Mouse (Mus musculus) forebrain, embryonic 15.5 days (tissue): Measurements from ENCODE around the gene Insc. TPM values are rescaled to one million over a fixed set of nuclear protein-coding genes. Genes with fewer than 3 reads are reported as not detected.

Experiments
- ATAC-seq: fragments of 200-750 bp; cut with Nextera tagmentation; replicated peaks from 2 replicates; pipeline ENCODE4 v1.8.0; 2017; ENCODE audit warnings: mild to moderate bottlenecking, moderate TSS enrichment, moderate library complexity
- H3K27ac ChIP-seq: fragments of 300-500 bp; sonication (generic); replicated peaks from 2 replicates; pipeline ENCODE4 v1.5.1; 2015; ENCODE audit warnings: mild to moderate bottlenecking, inconsistent platforms
- H3K27me3 ChIP-seq: fragments of 300-500 bp; sonication (generic); 2 replicates; pipeline ENCODE4 v1.6.1; 2015; ENCODE audit warnings: inconsistent platforms
- H3K36me3 ChIP-seq: fragments of 300-500 bp; sonication (generic); 2 replicates; pipeline ENCODE4 v1.6.1; 2015; ENCODE audit warnings: mild to moderate bottlenecking, inconsistent platforms
- H3K4me1 ChIP-seq: fragments of 300-500 bp; sonication (generic); 2 replicates; pipeline ENCODE4 v1.6.1; 2015; ENCODE audit warnings: inconsistent platforms
- H3K4me2 ChIP-seq: fragments of 300-500 bp; sonication (generic); replicated peaks from 2 replicates; pipeline ENCODE4 v1.6.1; 2015; ENCODE audit warnings: mild to moderate bottlenecking, inconsistent platforms
- H3K4me3 ChIP-seq: fragments of 300-500 bp; sonication (generic); 2 replicates; pipeline ENCODE4 v1.5.1; 2015; ENCODE audit warnings: mild to moderate bottlenecking, inconsistent platforms
- H3K9ac ChIP-seq: fragments of 300-500 bp; sonication (generic); replicated peaks from 2 replicates; pipeline ENCODE4 v1.6.1; 2015; ENCODE audit warnings: mild to moderate bottlenecking, inconsistent platforms
- H3K9me3 ChIP-seq: fragments of 300-500 bp; sonication (generic); 2 replicates; pipeline ENCODE4 v1.6.1; 2016; ENCODE audit warnings: inconsistent platforms
- WGBS: fragments of 180-500 bp; shearing (Covaris S2); methylation state at CpG from one replicate; pipeline ENCODE4 v1.1.7; 2015; ENCODE audit warnings: mixed read lengths; 5-methylcytosine and 5-hydroxymethylcytosine counted together
- polyA plus RNA-seq: library from polyadenylated mRNA; unstranded; fragments of >200 nt; fragmentation: Nextera tagmentation; extraction: Ambion mirVana; gene quantifications from 2 replicates; pipeline ENCODE4 v1.2.1, GENCODE M21; 2015

The Insc gene
- polyA plus RNA-seq, 1 experiment from 2014 or later: 0.88 TPM

- 96% methylated on average over 2 of the region's 2 CpGs for WGBS
- H3K4me2 ChIP-seq: no peak overlapping the region
- no peak overlapping the region for H3K4me3 ChIP-seq
- H3K9me3 ChIP-seq: no peaks in the 10 kb centered on the region
- H3K27ac ChIP-seq: no peak overlapping the region
- ATAC-seq: no peak
- peaks cover 7% of the 10 kb centered on the region; the same call in 1 of the 2 replicates for H3K4me1 ChIP-seq
- H3K27me3 ChIP-seq: no peaks in the 10 kb centered on the region
- no peak overlapping the region for H3K9ac ChIP-seq
- no peaks in the 10 kb centered on the region for H3K36me3 ChIP-seq
Measured at GRCm38 (mm10) chr7:114805311-114805710, 61.8 kb downstream of the Insc start.

- H3K9ac ChIP-seq: no peak overlapping the region
- H3K27ac ChIP-seq: no peak overlapping the region
- ATAC-seq: no peak
- no peaks in the 10 kb centered on the region for H3K36me3 ChIP-seq
- H3K4me1 ChIP-seq: peaks cover 7% of the 10 kb centered on the region; the same call in 1 of the 2 replicates
- no peaks in the 10 kb centered on the region for H3K27me3 ChIP-seq
- no peaks in the 10 kb centered on the region for H3K9me3 ChIP-seq
- no peak overlapping the region for H3K4me2 ChIP-seq
- no peak overlapping the region for H3K4me3 ChIP-seq
- 70% methylated on average over 5 of the region's 5 CpGs for WGBS
Measured at GRCm38 (mm10) chr7:114807343-114807742, 63.8 kb downstream of the Insc start.

GRCm38 (mm10) chr7:114808341-114808740 lies 64.8 kb downstream of the Insc start:
- Histone ChIP-seq H3K27me3 (no peaks in the 10 kb centered on the region), H3K36me3 (no peaks in the 10 kb centered on the region), H3K27ac (no peak overlapping the region), H3K4me2 (no peak overlapping the region), H3K9ac (no peak overlapping the region), H3K4me3 (no peak overlapping the region), H3K4me1 (no peaks in the 10 kb centered on the region), H3K9me3 (no peaks in the 10 kb centered on the region)
- WGBS: 88% methylated on average over 3 of the region's 3 CpGs
- ATAC-seq: no peak

GRCm38 (mm10) chr7:114817291-114817806 lies 73.9 kb downstream of the Insc start:
- Histone ChIP-seq H3K36me3 (no peaks in the 10 kb centered on the region), H3K4me2 (no peak overlapping the region), H3K9ac (no peak overlapping the region), H3K27ac (no peak overlapping the region), H3K4me3 (no peak overlapping the region), H3K27me3 (no peaks in the 10 kb centered on the region), H3K9me3 (no peaks in the 10 kb centered on the region), H3K4me1 (no peaks in the 10 kb centered on the region)
- ATAC-seq: peak; percentile 95
- WGBS: 4% methylated on average over 6 of the region's 6 CpGs

GRCm38 (mm10) chr7:114817879-114818278 lies 74.4 kb downstream of the Insc start:
- Histone ChIP-seq H3K9me3 (no peaks in the 10 kb centered on the region), H3K36me3 (no peaks in the 10 kb centered on the region), H3K27me3 (no peaks in the 10 kb centered on the region), H3K4me1 (no peaks in the 10 kb centered on the region), H3K27ac (no peak overlapping the region), H3K4me3 (no peak overlapping the region), H3K9ac (no peak overlapping the region), H3K4me2 (no peak overlapping the region)
- WGBS: 34% methylated on average over 5 of the region's 5 CpGs
- ATAC-seq: peak; percentile 60

GRCm38 (mm10) chr7:114818351-114818750 lies 74.9 kb downstream of the Insc start:
- Histone ChIP-seq H3K27me3 (no peaks in the 10 kb centered on the region), H3K4me1 (no peaks in the 10 kb centered on the region), H3K36me3 (no peaks in the 10 kb centered on the region), H3K9me3 (no peaks in the 10 kb centered on the region), H3K4me3 (no peak overlapping the region), H3K9ac (no peak overlapping the region), H3K4me2 (no peak overlapping the region), H3K27ac (no peak overlapping the region)
- no peak for ATAC-seq
- 74% methylated on average over 3 of the region's 3 CpGs for WGBS

GRCm38 (mm10) chr7:114818836-114819235 lies 75.3 kb downstream of the Insc start:
- 73% methylated on average over 8 of the region's 8 CpGs for WGBS
- Histone ChIP-seq H3K27me3 (no peaks in the 10 kb centered on the region), H3K4me1 (no peaks in the 10 kb centered on the region), H3K4me2 (no peak overlapping the region), H3K27ac (no peak overlapping the region), H3K9me3 (no peaks in the 10 kb centered on the region), H3K4me3 (no peak overlapping the region), H3K9ac (no peak overlapping the region), H3K36me3 (no peaks in the 10 kb centered on the region)
- no peak for ATAC-seq

- Histone ChIP-seq H3K36me3 (no peaks in the 10 kb centered on the region), H3K9me3 (no peaks in the 10 kb centered on the region), H3K4me2 (no peak overlapping the region), H3K4me1 (peaks cover 3% of the 10 kb centered on the region; the same call in 1 of the 2 replicates), H3K4me3 (no peak overlapping the region), H3K27ac (no peak overlapping the region), H3K9ac (no peak overlapping the region), H3K27me3 (no peaks in the 10 kb centered on the region)
- ATAC-seq: no peak
- WGBS: 97% methylated on average over 2 of the region's 2 CpGs
Measured at GRCm38 (mm10) chr7:114822736-114823135, 79.2 kb downstream of the Insc start.

- WGBS: 83% methylated on average over 4 of the region's 4 CpGs
- H3K9me3 ChIP-seq: no peaks in the 10 kb centered on the region
- H3K4me3 ChIP-seq: no peak overlapping the region
- H3K36me3 ChIP-seq: no peaks in the 10 kb centered on the region
- H3K27me3 ChIP-seq: no peaks in the 10 kb centered on the region
- H3K27ac ChIP-seq: no peak overlapping the region
- H3K4me2 ChIP-seq: no peak overlapping the region
- no peak for ATAC-seq
- H3K4me1 ChIP-seq: peaks cover 3% of the 10 kb centered on the region; the same call in 1 of the 2 replicates
- H3K9ac ChIP-seq: no peak overlapping the region
Measured at GRCm38 (mm10) chr7:114827360-114827759, 83.9 kb downstream of the Insc start.

GRCm38 (mm10) chr7:114832257-114832940 lies 88.9 kb downstream of the Insc start:
- no peak overlapping the region for H3K4me3 ChIP-seq
- no peak overlapping the region for H3K9ac ChIP-seq
- no peak overlapping the region for H3K27ac ChIP-seq
- no peak overlapping the region for H3K4me2 ChIP-seq
- H3K4me1 ChIP-seq: peaks cover under 1% of the 10 kb centered on the region; the same call in 1 of the 2 replicates
- 59% methylated on average over 3 of the region's 3 CpGs for WGBS
- no peaks in the 10 kb centered on the region for H3K36me3 ChIP-seq
- no peak for ATAC-seq
- no peaks in the 10 kb centered on the region for H3K9me3 ChIP-seq
- H3K27me3 ChIP-seq: no peaks in the 10 kb centered on the region

- Histone ChIP-seq H3K9ac (no peak overlapping the region), H3K4me1 (no peaks in the 10 kb centered on the region), H3K36me3 (no peaks in the 10 kb centered on the region), H3K4me3 (no peak overlapping the region), H3K4me2 (no peak overlapping the region), H3K9me3 (no peaks in the 10 kb centered on the region), H3K27ac (no peak overlapping the region), H3K27me3 (no peaks in the 10 kb centered on the region)
- WGBS: 78% methylated on average over 6 of the region's 6 CpGs
- no peak for ATAC-seq
Measured at GRCm38 (mm10) chr7:114834504-114834903, 91.0 kb downstream of the Insc start.

GRCm38 (mm10) chr7:114837268-114837667 lies 93.8 kb downstream of the Insc start:
- Histone ChIP-seq H3K4me2 (no peak overlapping the region), H3K9ac (no peak overlapping the region), H3K4me1 (peaks cover 11% of the 10 kb centered on the region), H3K27me3 (no peaks in the 10 kb centered on the region), H3K36me3 (no peaks in the 10 kb centered on the region), H3K27ac (no peak overlapping the region), H3K9me3 (no peaks in the 10 kb centered on the region), H3K4me3 (no peak overlapping the region)
- ATAC-seq: no peak
- 82% methylated on average over 3 of the region's 3 CpGs for WGBS
